Mouse (Mus musculus) olfactory bulb, adult 2 months (tissue): Measurements from ENCODE around the gene S100a10.

ENCODE experiments used
- CTCF ChIP-seq: fragments of 200-500 bp; IDR thresholded peaks from 2 replicates; pipeline ENCODE4 v1.5.1; 2012; ENCODE audit warnings: low read depth, mild to moderate bottlenecking, low read length, moderate library complexity; ENCODE audit not compliant: insufficient read depth
- POLR2A ChIP-seq: fragments of 200-500 bp; IDR thresholded peaks from 2 replicates; pipeline ENCODE4 v1.6.1; 2012; ENCODE audit warnings: mild to moderate bottlenecking, low read depth, low read length, moderate library complexity; ENCODE audit not compliant: insufficient read depth

- TF ChIP-seq CTCF (no peak), POLR2A (no peak)
Measured at GRCm38 (mm10) chr3:93509301-93509700, 45.6 kb upstream of the S100a10 start.
